Mouse (Mus musculus) T-helper 1 cell (primary cell): Measurements from ENCODE around the gene Gm20767.
"Not testable (repeated sequence)": the region's sequence is repeated elsewhere in the genome, so short reads cannot be mapped to it uniquely, and the experiment has no call there.

Experiments used
- in situ Hi-C: fragments of 300-600 bp; cut with MboI, MseI; formaldehyde crosslinking; loops from one replicate; pipeline ENCODE4 v1.15.1; 2025; ENCODE audit warnings: high pct_unique_total_duplicates

The Gm20767 gene

DNA sequence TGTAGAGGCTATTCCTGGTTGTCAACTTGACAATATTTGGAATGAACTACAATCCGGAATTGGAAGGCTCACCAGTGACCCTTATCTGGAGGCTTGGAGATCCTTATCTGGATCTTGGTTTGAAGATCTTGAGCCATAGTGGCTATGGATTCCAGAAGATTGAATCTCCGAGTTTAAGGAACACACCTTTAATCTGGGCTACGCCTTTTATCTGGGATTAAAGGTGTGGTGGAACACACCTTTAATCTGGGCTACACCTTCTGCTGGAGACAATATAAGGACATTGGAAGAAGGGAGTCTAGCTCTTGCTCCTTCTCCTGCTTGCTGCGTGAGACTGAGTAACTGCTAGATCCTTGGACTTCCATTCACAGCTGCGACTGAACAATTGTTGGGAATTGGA is at the start of gene Gm20767:
Gene Gm20767 (plus strand): TSS at position 301 of the 400 bp plus-strand sequence.
- in situ Hi-C loops: loop anchor here (10.0 kb wide), 1 partner anchor 215 kb away; the partner anchor contains the start of gene Gm21761

DNA sequence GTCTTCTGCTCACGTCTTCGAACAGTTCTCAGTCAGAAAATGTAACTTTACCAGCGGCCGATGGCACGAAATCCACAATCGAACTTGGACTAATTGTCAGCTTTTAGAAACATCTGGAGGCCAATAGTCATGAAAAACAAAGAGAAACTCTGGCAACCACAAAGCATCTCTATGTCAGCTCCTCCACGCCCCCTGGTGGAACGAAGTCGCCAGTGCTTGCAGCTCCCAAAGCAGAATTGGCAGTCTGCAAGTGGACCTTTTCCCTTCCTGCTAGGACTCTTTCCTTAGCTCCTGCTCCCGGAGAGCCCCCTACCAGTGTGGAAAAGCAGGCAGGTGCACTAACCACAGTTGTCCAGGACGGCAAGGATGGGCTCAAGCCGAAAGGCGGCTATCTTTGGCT is 47.1 kb upstream of the Gm20767 start:
- in situ Hi-C loops: loop anchor here (5.0 kb wide), 1 partner anchor 126 kb away; no protein-coding TSS in a partner anchor

DNA sequence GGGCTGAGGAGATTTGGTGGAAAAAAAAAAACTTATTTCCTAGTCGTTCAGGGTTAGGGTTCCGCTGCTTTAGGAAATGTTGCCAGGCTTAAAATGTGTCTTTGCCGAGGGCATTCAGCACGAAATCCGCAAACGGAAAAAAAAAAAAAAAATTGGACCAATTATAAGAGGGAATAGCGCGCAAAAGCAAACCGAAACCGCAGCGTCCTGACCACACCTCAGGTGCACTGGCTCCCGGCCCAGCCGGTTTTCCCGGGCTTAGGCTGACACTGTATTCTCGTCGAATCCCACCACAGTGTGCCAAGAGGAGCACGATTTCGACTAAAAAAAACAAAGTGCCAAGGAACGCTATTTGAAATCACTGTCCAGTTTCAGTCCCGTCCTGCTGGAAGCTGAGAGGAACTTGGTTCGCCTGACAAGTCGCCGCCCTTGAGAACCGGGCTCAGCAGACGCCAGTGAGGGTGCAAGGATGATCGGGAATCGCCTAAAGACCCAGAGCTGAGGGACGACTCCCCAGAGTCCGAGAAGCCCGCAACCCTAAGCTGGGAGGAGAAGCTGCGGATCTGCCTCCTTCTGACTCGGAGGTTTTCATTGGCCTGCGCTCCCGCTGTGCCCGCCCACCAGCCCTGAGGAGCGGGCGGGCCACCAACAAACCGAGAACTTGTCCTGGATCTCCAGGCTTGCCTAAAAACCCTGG is 43.7 kb upstream of the Gm20767 start:
- in situ Hi-C loops: not testable (repeated sequence)

DNA sequence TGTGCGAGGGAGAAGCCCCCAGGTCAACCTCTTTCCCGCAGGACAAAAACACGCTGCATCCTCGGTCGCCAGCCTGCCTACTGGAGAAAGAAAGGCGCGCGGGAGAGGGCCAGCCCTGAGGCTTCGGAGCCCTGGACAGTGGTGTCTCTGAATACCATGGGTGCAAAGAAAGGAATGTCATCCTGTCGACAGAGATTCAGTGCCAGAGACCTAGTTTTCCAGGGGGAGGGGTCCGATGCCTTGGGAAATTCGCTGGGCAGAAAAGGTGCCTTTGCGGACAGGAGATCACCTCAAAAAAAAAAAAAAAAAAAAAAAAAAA is 43.1 kb upstream of the Gm20767 start:
- in situ Hi-C loops: not testable (repeated sequence)

DNA sequence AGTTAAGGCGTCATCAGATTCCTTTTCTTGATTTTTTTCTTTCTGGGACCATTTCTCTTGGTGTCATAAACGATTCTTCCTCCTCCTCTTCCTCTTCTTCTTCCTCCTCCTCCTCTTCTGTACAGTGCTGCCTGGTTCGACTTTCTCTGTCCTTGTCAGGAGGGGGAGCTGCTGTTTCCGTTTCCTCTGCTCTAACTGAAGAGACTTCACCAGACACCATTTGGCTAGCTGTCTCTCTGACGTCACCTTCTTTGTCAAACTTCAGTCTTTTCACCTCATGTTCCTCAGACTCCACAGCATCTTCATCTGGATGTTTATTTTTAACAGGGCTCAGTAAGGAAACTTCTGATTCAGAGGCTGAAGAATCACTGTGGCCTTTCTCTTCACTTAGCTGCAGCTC is 40.7 kb upstream of the Gm20767 start:
- in situ Hi-C loops: not testable (repeated sequence)

DNA sequence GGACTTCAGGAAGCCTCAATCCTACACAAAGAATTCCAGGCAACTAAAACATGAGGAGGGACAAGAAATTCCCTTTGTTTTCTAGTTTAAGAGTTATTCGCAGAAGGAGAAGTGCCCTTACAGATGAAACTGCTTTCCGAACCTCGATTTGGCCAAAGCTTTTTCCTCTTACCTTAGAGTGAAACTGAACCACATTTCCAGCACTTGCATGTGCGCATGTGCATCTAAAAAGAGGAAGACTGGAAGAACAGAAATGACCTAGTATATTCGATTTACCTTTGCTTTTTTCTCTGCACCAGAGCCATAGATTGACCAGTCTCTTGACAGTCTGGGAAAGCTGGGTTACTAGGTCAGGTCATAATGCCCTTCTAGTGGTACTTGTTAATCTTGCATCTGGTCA is 33.5 kb upstream of the Gm20767 start:
- in situ Hi-C loops: not testable (repeated sequence)

DNA sequence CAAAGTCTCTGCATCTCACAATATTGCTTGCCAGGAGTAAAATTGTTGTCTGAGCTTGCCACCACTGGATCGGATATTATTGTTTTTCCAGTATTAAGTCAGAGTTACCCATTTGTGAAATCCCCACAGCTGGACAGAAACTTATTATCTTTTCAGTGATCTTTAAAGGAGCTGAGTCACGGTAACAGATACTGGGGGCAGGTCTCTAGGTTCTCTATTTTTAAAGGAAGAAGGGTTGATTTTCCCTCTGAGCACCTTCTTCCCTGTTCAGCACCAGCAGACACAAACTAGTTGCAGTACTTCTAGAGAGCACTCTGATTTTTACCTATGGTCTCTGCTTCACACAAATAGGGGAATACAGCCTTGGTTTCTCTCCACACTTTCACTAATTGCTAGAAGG is 33.0 kb upstream of the Gm20767 start:
- in situ Hi-C loops: not testable (repeated sequence)

DNA sequence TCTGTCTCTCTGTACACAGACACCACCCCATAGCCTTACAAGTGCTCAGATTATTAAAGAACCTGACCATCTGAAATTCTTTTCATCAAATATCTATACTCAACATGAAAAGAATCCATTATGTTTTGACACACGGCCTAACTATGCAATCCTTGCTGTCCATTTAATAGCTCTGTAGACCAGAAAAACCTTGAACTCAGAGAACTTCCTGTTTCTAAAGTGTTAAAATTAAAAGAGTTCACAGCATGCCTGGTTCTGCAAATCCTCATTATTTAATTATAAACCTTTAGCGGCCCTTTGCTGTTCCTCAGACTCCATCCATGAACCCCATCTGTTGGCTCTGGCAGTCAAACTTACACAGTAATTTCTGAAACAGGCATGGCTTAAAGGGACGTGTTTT is 2.3 kb downstream of the Gm20767 start:
- in situ Hi-C loops: loop anchor here (10.0 kb wide), 1 partner anchor 218 kb away; the partner anchor contains the start of gene Gm21761

DNA sequence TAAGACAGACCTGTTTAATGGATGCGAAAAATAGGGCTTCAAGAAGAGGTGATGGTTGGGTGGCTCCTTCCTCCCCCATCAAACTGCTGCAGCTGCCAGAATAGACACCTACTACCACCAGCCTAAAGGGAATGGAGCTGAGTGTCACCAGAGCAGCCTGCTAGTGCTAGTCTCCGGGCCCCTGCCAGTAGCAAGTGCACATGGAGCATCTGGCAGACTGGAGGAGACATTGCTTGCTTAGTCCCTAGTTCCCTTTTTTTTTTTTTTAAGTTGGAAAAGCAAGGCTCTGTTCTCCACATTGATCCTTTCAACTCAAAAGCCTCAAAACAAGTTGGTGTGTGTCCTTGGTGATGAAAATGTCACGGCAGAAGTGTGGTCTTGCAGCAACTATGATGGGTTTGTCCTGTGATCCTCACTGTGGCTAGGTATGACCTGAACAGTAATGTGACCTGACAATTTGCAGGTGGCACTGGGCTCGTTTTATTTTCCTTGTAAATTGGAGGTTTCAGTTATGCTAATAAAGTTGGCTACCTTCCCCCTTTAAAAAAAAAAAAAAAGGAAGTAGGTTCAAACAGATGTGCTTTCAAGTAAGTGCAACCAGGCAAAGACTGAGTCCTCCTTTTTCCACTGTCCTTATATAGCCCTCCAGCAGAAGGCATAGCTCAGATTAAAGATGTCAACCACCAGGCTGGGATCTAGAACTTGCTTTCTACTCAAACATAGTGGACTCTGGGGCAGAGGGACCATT is 9.8 kb downstream of the Gm20767 start:
- in situ Hi-C loops: loop anchor here (10.0 kb wide), 1 partner anchor 225 kb away; the partner anchor contains the start of gene Gm21761

DNA sequence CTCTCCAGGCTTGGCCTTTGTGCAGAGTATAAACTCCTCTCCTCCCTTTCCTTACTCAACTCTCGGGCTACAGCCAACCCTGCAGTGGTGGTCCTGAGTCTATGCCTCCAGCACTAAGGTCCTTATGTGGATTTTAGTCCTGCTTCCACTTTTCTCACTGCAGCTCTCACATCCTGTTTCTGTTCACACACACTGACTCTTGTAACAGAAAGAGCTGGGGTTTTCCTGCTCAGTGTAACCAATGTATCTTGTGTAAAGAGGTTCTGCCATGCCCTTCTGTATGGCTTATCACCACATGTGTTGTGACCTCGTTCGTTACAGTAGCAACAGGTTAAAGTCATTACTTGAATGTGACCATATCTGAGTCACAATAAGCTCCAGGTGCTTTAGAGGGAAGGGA is 10.5 kb downstream of the Gm20767 start:
- in situ Hi-C loops: not testable (repeated sequence)

DNA sequence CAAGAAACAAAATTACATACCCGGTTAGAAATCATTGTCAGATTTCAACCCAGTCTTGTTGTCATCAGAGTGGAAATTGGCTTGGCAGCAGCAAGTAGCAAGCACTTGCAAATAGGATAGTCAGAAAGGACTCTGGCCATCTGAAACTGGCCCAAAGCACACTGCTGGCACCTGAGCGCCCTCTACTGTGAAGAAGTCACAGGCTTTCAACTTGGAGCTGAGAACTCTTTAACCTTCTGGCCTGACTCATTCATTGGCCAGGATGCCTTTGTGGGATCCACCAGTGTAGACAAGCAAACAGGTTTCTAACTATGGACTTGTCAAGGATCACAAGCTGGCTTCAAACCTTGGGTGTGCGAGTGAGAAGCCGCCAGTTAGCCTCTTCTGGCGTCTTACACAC is 28.3 kb downstream of the Gm20767 start:
- in situ Hi-C loops: not testable (repeated sequence)

DNA sequence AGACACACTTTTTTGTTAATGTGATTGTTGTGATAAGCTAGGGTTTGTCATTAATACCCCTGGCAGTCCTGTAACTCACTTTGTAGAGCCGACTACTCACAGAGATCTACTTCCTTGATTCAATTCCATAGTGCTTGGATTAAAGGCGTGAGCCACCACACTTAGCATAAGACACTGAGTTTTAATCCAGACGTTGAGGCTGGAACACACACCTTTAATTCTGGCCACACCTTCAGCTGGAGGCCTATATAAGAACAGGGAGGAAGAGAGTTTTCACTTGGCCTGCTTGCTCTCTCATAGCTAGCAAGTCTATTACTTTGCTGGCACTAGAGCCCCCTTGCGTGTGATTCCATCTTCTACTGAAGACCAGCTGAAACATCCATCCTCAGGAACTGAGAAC is 32.1 kb downstream of the Gm20767 start, which contains the start of gene Gm21818:
Gene Gm21818 (plus strand): TSS at position 301 of the 400 bp plus-strand sequence.
- in situ Hi-C loops: loop anchor here (10.0 kb wide), 1 partner anchor 57 kb away; no protein-coding TSS in a partner anchor

DNA sequence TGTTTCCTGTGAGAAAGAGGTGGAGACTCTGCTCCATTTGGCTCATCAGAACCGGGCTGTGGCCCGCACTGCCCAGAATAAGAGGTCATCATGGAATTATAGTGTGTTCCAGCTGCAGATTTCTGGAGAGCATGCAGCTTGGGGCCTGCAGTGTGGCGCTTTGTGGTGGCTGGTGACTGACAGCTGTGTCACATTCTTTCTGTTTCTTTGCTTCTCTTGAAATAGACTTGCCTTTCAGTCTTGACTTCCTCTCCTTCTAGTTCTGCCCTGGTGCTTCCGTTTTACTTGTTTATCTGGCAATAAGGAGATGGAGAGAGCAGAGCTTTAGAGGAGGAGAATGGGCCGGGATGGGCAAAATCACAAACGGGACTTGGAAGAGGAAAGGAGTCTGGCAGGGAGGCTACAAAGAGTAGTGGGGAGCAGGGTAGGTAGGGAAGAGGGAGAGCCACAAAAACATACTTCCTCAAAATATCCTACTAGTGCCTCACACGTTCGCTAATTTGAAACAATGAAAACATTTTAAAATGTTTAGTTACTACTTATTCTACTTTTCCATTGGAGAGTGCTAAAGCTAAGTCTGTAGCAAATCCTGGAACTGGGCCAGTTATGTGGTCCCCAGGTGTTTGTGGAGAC is 56.3 kb downstream of the Gm20767 start:
- in situ Hi-C loops: loop anchor here (5.0 kb wide), 1 partner anchor 324 kb away; no protein-coding TSS in a partner anchor
